14 mouse cellular contexts compared by ENCODE assay signal in genomic region chr12:100214738-100215137, GRCm38 (mm10). TPM values are rescaled to one million over a fixed set of nuclear protein-coding genes. Genes with fewer than 3 reads are reported as not detected.
DNase-seq lines count a peak whose midpoint lies in the region; ATAC-seq and TF ChIP-seq lines count a peak whose summit lies in the region.
"Had no signal": no experiment of that assay in that cellular context is flagged by ENCODE, and none has a peak within 500 bp of the region (broad histone marks: within the 10 kb centered on the region; RNA-seq: fewer than 3 reads in every experiment).

No protein-coding gene starts in this region.

- intact Hi-C loops in heart, postnatal 25 days (cut with DNase I): no loop called here

- no peak for TF ChIP-seq CTCF in kidney, adult 2 months (conservative IDR thresholded peaks at IDR 0.05; ENCODE audit: insufficient read depth, insufficient read length, low read depth, low read length)

- no peaks in the 10 kb centered on the region; the same call in 1 of the 2 replicates for H3K36me3 ChIP-seq in kidney, adult 2 months (ENCODE audit: control insufficient read depth, insufficient read depth, low read length)
- H3K36me3 ChIP-seq in kidney, embryonic 16.5 days (ENCODE audit: insufficient read depth, low read length): no peaks in the 10 kb centered on the region
- H3K36me3 ChIP-seq in lung, embryonic 16.5 days (ENCODE audit: control insufficient read depth, insufficient read depth, low read length): peaks cover 1% of the 10 kb centered on the region; the same call in 1 of the 2 replicates

- H3K9ac ChIP-seq in kidney, embryonic 16.5 days (replicated peaks; ENCODE audit: low read length): no peak overlapping the region
- H3K9ac ChIP-seq in lung, embryonic 16.5 days (ENCODE audit: low read length): no peak overlapping the region
- H3K9ac ChIP-seq: forebrain, embryonic 12.5 days; heart, embryonic 12.5 days; hindbrain, embryonic 12.5 days had no signal

- WGBS in kidney, adult 2 months: 31% methylated on average over 3 of the region's 3 CpGs
- WGBS in kidney, embryonic 16.5 days: 61% methylated on average over 3 of the region's 3 CpGs
- WGBS in lung, embryonic 16.5 days: 46% methylated on average over 3 of the region's 3 CpGs

- H3K27me3 ChIP-seq in kidney, adult 2 months (replicated peaks; ENCODE audit: control insufficient read depth, insufficient read depth, low read length): no peaks in the 10 kb centered on the region
- no peaks in the 10 kb centered on the region for H3K27me3 ChIP-seq in kidney, embryonic 16.5 days (ENCODE audit: insufficient read depth, low read length)
- no peaks in the 10 kb centered on the region for H3K27me3 ChIP-seq in lung, embryonic 16.5 days (ENCODE audit: control insufficient read depth, insufficient read depth, low read depth, low read length)
- H3K27me3 ChIP-seq: CH12.LX; forebrain, embryonic 12.5 days; heart, embryonic 12.5 days; hindbrain, embryonic 12.5 days had no signal

- H3K4me1 ChIP-seq in kidney, adult 2 months (ENCODE audit: control insufficient read depth, insufficient read depth, low read length): no peaks in the 10 kb centered on the region; the same call in 1 of the 2 replicates
- H3K4me1 ChIP-seq in kidney, embryonic 16.5 days (ENCODE audit: insufficient read depth, low read length): 0 out of 2 replicates have a peak, but pooled peaks cover 5% of the 10 kb centered on the region
- peaks cover 31% of the 10 kb centered on the region for H3K4me1 ChIP-seq in lung, embryonic 16.5 days (replicated peaks; ENCODE audit: control insufficient read depth, insufficient read depth, low read length)
- H3K4me1 ChIP-seq: forebrain, embryonic 12.5 days had no signal

- H3K27ac ChIP-seq in kidney, adult 2 months (ENCODE audit: insufficient read depth, low read depth, low read length): no peak overlapping the region
- H3K27ac ChIP-seq in kidney, embryonic 16.5 days (ENCODE audit: low read length): no peak overlapping the region
- peak overlapping the region; percentile 47 for H3K27ac ChIP-seq in lung, embryonic 16.5 days (ENCODE audit: low read length)
- H3K27ac ChIP-seq: forebrain, embryonic 12.5 days; hindbrain, embryonic 12.5 days; kidney, postnatal 0 days had no signal

- TF ChIP-seq POLR2A in kidney, adult 2 months (IDR thresholded peaks at IDR 0.05; ENCODE audit: low read depth, low read length): no peak

- no peak overlapping the region for H3K4me3 ChIP-seq in kidney, adult 2 months (ENCODE audit: insufficient read depth, low read depth, low read length)
- H3K4me3 ChIP-seq in kidney, embryonic 16.5 days (ENCODE audit: low read length): no peak overlapping the region
- no peak overlapping the region for H3K4me3 ChIP-seq in lung, embryonic 16.5 days (ENCODE audit: low read length)
- H3K4me3 ChIP-seq: forebrain, embryonic 12.5 days; heart, embryonic 12.5 days; hindbrain, embryonic 12.5 days had no signal

- no peak overlapping the region for H3K4me2 ChIP-seq in kidney, embryonic 16.5 days (replicated peaks; ENCODE audit: low read depth, low read length)
- H3K4me2 ChIP-seq in lung, embryonic 16.5 days (ENCODE audit: low read depth, low read length): no peak overlapping the region
- H3K4me2 ChIP-seq: forebrain, embryonic 12.5 days; heart, embryonic 12.5 days; hindbrain, embryonic 12.5 days had no signal

- no peaks in the 10 kb centered on the region for H3K9me3 ChIP-seq in kidney, embryonic 16.5 days (ENCODE audit: low read length)
- no peaks in the 10 kb centered on the region; the same call in 1 of the 2 replicates for H3K9me3 ChIP-seq in lung, embryonic 16.5 days (ENCODE audit: control insufficient read depth, low read length)
- H3K9me3 ChIP-seq: forebrain, embryonic 12.5 days; hindbrain, embryonic 12.5 days had no signal

- peak; percentile 87 for DNase-seq in kidney, adult 2 months
- DNase-seq in adrenal gland, postnatal 14 days: peak; percentile 58
- peak; percentile 38 to 68 for DNase-seq in adrenal gland, postnatal 36 days
- DNase-seq in heart, postnatal 25 days (ENCODE audit: low spot score): no peak
- DNase-seq in frontal cortex, postnatal 14 days (ENCODE audit: low spot score in 2 of 2): no peak
- DNase-seq: gastrocnemius, postnatal 14 days; liver had no signal

- no peak for ATAC-seq in kidney, embryonic 16.5 days (ENCODE audit: low FRiP score, low TSS enrichment)
- peak; percentile 73 for ATAC-seq in lung, embryonic 16.5 days (ENCODE audit: low read depth)

RNA-seq across cellular contexts. Expression of gene Calm1, which starts 15.5 kb away (rescaled TPM):
- 133 and 185 TPM in 2 replicates for polyA plus RNA-seq in kidney, adult 2 months (2012; rRNA removed)
- 1,160 and 1,207 TPM in 2 replicates for polyA plus RNA-seq in kidney, embryonic 16.5 days (2015; fragmentation: Nextera tagmentation; extraction: Ambion mirVana)
- total RNA-seq in adrenal gland, postnatal 14 days (2021): 432 and 438 TPM in 2 replicates
- 100 to 1,000 TPM; 361 to 418 TPM for total RNA-seq in adrenal gland, postnatal 36 days (2021)
- 1,745 and 1,859 TPM in 2 replicates for polyA plus RNA-seq in lung, embryonic 16.5 days (2015; fragmentation: Nextera tagmentation; extraction: Ambion mirVana)
- 100 to 1,000 TPM; 264 to 282 TPM for total RNA-seq in heart, postnatal 25 days (2021)

RNA-seq across cellular contexts. Expression of gene Nrde2, which starts 55.3 kb away (rescaled TPM):
- 8.3 TPM in 2 replicates for polyA plus RNA-seq in kidney, adult 2 months (2012; rRNA removed)
- polyA plus RNA-seq in kidney, embryonic 16.5 days (2015; fragmentation: Nextera tagmentation; extraction: Ambion mirVana): 18.2 and 19.1 TPM in 2 replicates
- 13.3 and 16.7 TPM in 2 replicates for total RNA-seq in adrenal gland, postnatal 14 days (2021)
- 10 to 100 TPM; 11.6 to 20.2 TPM for total RNA-seq in adrenal gland, postnatal 36 days (2021)
- 13.2 and 14.7 TPM in 2 replicates for polyA plus RNA-seq in lung, embryonic 16.5 days (2015; fragmentation: Nextera tagmentation; extraction: Ambion mirVana)
- 10 to 100 TPM in 1 of 2 experiments, 1 to 10 TPM in 1; 10.0 to 12.7 TPM for total RNA-seq in heart, postnatal 25 days (2021)

Comparison
In these comparisons a context has a peak if more than half of its experiments do, and no peak if none do; other contexts are left out.
1. DNase-seq: peak in kidney, adult 2 months (single experiment), adrenal gland, postnatal 14 days (single experiment) and adrenal gland, postnatal 36 days (2 of 2); none in heart, postnatal 25 days (single experiment) and frontal cortex, postnatal 14 days (0 of 2).